Mouse (Mus musculus) adrenal gland, postnatal 0 days (tissue): ENCODE results near the gene Olfr1104. TPM values are rescaled to one million over a fixed set of nuclear protein-coding genes. Genes with fewer than 3 reads are reported as not detected.

Source experiments
- polyA plus RNA-seq: library from polyadenylated mRNA; unstranded; fragments of >200 nt; fragmentation: Nextera tagmentation; extraction: Ambion mirVana; gene quantifications from 2 replicates; pipeline ENCODE4 v1.2.1, GENCODE M21; 2015

Olfr1104 gene
- not detected in 2 replicates for polyA plus RNA-seq

DNA sequence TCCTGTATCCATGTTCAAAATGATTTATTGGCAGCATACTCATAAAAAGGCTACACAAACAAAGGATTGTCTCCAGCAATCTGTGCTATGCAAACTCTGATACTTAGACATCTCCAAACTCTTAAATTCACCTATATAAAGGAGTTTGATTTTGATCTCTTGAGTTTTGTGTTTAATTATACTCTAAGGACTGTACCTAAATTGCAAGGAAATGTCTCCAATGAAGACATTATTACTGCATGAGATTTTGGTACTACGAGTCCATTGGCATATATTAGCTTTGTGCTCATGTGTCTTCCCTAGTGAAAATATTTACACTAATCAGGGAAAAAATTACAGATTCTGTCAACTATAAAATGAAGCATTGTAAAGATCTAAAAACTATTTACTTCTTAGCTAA is at the start of gene Olfr1104:
Gene Olfr1104 (minus strand): TSS at position 101 of the 400 bp plus-strand sequence.

GRCm38 (mm10) chr2:87075717-87076116 is 48.8 kb upstream of the Olfr1104 start, which contains the start of gene Olfr1107:
Gene Olfr1107, minus strand, starts transcription at chr2:87075817.

DNA sequence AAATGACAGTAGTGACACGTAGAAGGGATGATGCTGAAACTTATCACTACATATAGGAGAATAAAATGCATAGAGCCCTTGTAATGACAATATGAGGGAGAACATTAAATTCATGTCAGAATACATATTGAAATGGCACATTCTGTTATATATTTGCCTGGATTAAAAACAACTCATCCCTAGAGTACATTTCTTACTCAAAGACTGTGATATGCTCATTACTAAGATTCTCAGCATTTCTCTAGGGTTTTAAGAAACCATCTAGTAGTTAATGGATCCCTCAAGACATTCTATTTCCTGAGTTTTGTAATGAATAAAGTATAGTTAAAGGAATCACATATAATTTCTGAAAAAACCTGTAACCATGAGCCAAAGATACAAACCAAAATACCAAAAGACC is 25.3 kb upstream of the Olfr1104 start, which contains the start of gene Olfr1106:
Gene Olfr1106 (minus strand): TSS at position 101 of the 400 bp plus-strand sequence.

DNA sequence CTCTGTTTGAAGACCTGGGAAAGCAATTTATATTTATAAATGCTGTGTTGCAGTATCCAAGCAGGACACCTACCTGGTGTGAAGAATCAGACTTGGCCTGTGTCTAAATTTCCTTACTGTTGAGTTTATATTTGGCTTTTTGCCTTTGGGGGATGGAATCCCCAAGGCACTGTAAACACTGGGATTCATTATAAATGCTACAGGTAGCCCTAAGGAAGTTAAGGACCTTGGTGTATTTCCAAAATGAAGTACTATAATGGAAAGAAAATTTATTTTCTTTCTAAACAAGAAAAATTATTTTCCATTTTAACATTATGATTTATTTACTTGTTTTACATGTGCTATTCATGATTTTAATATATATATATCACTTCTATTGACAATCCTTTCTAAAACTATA is 9.6 kb upstream of the Olfr1104 start, which contains the start of gene Olfr1105:
Gene Olfr1105 (minus strand): TSS at position 101 of the 400 bp plus-strand sequence.

GRCm38 (mm10) chr2:86998098-86998497 is 28.8 kb downstream of the Olfr1104 start, which contains the start of gene Olfr1102:
Gene Olfr1102, plus strand, starts transcription at chr2:86998398.

GRCm38 (mm10) chr2:86991121-86991520 is 35.8 kb downstream of the Olfr1104 start, which contains the start of gene Olfr1101:
Gene Olfr1101, minus strand, starts transcription at chr2:86991221.

GRCm38 (mm10) chr2:86979854-86980253 is 47.0 kb downstream of the Olfr1104 start, which contains the start of gene Olfr1100:
Gene Olfr1100, minus strand, starts transcription at chr2:86979954.

Other genes with a start within 250 kb of the Olfr1104 start
- gene Olfr1093, start 244.6 kb downstream of the Olfr1104 start, polyA plus RNA-seq = not detected in 2 replicates
- gene Olfr141, start 217.1 kb downstream of the Olfr1104 start, polyA plus RNA-seq = not detected in 2 replicates
- not detected in 2 replicates for gene Olfr1094, start 202.4 kb downstream of the Olfr1104 start, polyA plus RNA-seq
- not detected in 2 replicates for gene Olfr1095, start 175.4 kb downstream of the Olfr1104 start, polyA plus RNA-seq
- gene Gm13723, start 152.3 kb downstream of the Olfr1104 start, polyA plus RNA-seq = not detected in 2 replicates
- gene Olfr1097, start 134.9 kb downstream of the Olfr1104 start, polyA plus RNA-seq = not detected in 2 replicates
- not detected in 2 replicates for gene Olfr1098, start 102.5 kb downstream of the Olfr1104 start, polyA plus RNA-seq
- not detected in 2 replicates for gene Olfr1099, start 66.4 kb downstream of the Olfr1104 start, polyA plus RNA-seq
- gene Olfr1100, start 47.1 kb downstream of the Olfr1104 start, polyA plus RNA-seq = not detected in 2 replicates
- not detected in 2 replicates for gene Olfr1101, start 35.9 kb downstream of the Olfr1104 start, polyA plus RNA-seq
- not detected in 2 replicates for gene Olfr1102, start 28.7 kb downstream of the Olfr1104 start, polyA plus RNA-seq
- gene Olfr1105, start 9.5 kb upstream of the Olfr1104 start, polyA plus RNA-seq = not detected in 2 replicates
- gene Olfr1106, start 25.2 kb upstream of the Olfr1104 start, polyA plus RNA-seq = not detected in 2 replicates
- not detected in 2 replicates for gene Olfr1107, start 48.7 kb upstream of the Olfr1104 start, polyA plus RNA-seq
- not detected in 2 replicates for gene Olfr1109, start 68.9 kb upstream of the Olfr1104 start, polyA plus RNA-seq
- gene Olfr259, start 87.5 kb upstream of the Olfr1104 start, polyA plus RNA-seq = not detected in 2 replicates
- gene Olfr1110, start 113.2 kb upstream of the Olfr1104 start, polyA plus RNA-seq = not detected in 2 replicates
- not detected in 2 replicates for gene Olfr1111, start 125.5 kb upstream of the Olfr1104 start, polyA plus RNA-seq
- not detected in 2 replicates for gene Olfr1112, start 160.7 kb upstream of the Olfr1104 start, polyA plus RNA-seq
- gene Olfr1113, start 181.9 kb upstream of the Olfr1104 start, polyA plus RNA-seq = not detected in 2 replicates
- gene Olfr1115, start 220.9 kb upstream of the Olfr1104 start, polyA plus RNA-seq = not detected in 2 replicates
- gene Olfr1116, start 240.5 kb upstream of the Olfr1104 start, polyA plus RNA-seq = not detected in 2 replicates